Mouse (Mus musculus): ENCODE data around the gene 2310022B05Rik.
A peak's percentile ranks its signal among the peaks of the same experiment; 100 is the strongest.

The 2310022B05Rik gene

DNA sequence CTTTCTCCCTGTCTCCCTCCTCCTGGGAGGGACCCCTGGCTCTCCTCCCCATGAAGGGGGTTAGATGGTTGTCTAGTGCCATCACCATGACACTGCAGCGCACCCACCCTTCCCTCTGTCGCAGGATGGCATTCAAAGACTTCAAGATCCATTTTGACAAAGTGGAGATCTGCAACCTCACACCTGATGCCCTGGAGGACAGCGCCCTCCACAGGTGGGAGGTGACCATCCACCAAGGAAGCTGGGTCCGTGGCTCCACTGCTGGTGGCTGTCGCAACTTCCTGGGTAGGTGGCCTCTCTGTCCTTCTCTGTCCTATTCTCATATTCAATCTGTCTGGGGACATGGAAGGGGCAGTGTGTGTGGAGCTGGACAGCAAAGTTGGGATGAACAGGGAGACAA, 59.1 kb downstream of the 2310022B05Rik start:
- DNase-seq (ENCODE audit: low spot score) = peak; percentile 68

DNA sequence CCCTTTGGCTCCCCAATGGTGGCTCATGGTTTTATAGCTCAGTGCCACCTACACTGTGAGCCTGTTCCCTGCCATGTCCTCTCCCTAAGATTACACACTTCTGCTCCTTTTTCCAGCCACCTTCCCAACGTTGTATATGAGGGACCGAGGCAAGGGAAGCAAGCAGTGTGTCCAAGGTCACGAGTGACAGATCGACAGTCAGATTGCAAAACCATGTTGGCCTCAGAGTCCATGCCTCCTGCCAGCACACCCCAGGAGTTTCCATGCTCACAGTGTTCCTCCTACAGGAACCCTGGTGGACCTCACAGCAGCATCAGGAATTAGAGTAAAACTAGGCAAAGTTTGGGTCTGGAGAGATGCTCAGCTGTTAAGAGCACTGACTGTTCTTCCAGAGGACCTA, 73.8 kb downstream of the 2310022B05Rik start:
- DNase-seq (ENCODE audit: low spot score) = no peak

DNA sequence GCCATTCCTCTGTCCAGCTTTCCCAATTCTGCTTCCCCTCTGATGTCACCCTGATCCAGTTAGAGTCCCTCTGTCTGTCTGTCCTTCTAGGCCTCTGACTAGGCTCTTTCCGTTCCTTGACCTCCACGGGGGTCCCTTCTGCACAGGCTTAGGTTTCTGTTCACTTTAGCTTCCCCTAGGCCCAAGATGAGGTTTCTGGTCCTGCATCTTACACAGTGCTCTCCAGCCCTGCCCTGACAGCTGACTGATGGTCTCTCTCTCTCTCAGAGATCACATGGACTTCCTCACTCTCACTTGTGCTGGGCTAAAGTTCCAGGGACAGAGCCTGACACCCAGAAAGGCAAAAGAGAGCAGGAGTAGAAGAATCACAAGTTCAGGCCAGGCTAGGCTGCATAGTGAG, 76.6 kb downstream of the 2310022B05Rik start:
- no peak for DNase-seq (ENCODE audit: low spot score)

Measured in testis, postnatal 10 days (tissue).